Mouse (Mus musculus): ENCODE measurements at regions not wholly inside any gene's neighbourhood (a gene's known extent, or its start where the extent isn't known, plus 50 kb on each side); places are given as distances from the start of the nearest gene placed in this dataset.

DNA sequence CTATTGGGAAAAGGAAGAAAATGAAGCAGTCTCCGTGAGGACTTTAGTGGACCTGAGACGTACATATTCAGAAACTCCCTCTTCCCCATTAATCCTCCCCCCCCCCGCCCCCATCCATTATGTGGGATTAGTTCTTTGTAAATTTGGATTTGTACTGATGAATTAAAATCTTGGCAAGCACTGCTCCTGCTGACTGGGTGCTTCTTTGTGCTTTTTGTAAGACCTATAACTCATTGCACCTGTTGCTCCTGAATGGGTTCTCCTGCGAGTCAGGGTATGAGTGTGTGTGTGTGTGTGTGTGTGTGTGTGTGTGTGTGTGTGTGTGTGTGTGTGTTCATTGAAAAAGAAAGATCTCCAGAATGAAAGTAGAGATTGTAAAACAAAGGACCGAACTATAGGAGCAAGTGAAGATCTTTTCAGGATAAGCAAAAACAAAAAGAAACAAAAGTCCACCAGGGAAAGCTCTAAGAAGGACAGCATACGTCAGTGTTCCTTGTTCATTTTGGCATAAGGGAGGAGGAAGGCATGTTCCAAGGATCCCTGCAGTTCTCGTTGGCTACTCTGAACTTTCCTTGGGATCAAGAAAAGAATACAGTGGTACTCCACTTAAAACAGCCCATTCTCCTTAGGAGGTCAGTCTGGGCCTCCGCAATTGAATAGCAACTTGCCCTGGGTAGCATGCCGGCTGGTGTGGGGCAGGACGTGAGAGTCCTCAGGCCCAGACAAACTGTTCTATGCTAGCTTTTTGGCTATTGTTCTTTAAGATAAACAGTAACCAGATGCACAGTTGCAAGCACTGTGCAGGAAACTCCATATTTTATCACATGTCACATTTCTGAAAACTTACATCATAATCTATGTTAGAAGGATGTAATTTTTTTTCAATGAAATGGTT lies 131.9 kb upstream of the Zfp462 start:
- no peak for DNase-seq (ENCODE audit: extremely low spot score, low read depth, low spot score)

GRCm38 (mm10) chr4:54837326-54837725 lies 107.5 kb upstream of the Zfp462 start:
- DNase-seq (ENCODE audit: extremely low spot score, low read depth, low spot score) = no peak

DNA sequence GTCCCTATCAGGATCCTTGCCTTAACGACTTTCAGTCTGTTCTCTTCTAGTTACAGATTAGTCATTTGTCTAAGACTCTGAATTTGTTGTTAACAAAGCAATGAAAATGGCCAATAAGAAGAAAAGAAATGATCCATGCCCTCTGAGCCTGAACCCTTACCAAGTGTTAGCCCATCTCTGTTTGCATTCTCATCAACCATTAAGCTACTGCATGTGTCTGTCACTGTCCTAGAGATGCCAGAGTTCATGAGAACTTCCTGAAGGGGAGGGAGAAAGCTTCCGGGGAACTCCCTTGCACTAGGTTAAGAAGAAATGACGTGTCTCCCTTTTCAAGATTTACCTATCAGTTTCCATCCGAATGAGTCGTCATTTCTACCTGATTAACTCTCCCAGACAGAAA lies 106.7 kb upstream of the Zfp462 start:
- DNase-seq (ENCODE audit: extremely low spot score, low read depth, low spot score) = no peak

DNA sequence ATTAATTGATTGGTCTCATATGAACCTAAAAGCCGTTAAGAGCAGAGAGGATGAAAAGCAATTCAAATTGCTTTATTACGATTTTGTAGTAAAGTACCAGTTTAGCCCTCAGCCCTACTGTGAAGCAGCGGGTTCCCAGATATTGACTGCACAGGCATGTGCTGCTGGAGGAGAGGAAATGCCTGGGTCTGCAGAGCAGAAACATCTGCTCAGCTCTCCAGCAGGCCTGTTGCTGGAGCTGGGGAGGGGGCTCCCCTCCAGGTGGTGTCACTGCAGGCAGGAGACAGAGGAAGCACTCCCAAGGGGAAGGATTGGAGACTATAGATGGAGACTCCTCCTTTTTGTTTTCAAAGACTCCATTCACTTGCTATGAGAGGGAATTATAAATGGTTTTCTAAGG lies 106.1 kb upstream of the Zfp462 start:
- DNase-seq (ENCODE audit: extremely low spot score, low read depth, low spot score) = no peak

DNA sequence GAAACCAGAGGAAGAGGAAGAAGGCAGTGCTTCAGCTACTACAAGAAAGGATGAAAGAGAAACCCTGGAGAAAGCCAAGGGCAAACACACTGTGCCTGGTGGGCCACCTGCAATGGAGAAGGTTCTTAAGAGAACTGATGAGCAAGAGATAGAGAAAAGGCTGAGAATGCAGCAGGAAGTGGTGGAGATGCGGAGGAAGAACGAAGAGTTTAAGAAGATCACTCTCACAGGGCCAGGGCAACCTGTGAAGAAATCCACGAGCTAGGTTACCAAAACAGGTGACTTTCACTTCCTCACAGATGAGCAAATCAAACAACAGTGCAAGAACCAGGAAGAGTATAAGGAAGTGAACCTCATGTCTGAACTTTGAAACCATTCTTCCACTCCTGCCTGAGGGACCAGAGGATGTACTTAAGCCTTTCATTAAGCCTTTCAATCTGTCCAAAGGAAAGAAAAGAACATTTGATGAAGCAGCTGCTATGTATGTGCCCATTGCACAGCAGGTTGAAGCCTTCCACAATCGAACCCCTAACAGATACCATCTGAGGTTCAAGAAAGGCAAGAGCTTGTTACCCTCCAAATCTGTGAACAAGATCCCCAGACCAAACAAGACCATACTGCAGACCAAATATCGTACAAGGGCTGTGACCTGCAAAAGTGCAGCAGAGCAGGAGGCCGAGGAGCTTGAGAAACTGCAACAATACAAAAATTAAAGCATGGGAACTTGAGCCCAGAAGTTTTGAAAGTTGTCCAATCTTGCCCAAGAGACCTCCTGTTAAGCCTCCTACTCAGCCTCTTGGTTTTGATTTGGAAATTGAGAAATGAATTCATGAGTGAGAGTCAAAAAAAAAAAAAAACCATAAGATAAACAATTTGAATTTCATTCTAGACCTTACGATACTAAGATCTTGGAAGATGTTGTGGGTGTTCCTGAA lies 91.6 kb upstream of the Zfp462 start:
- DNase-seq (ENCODE audit: extremely low spot score, low read depth, low spot score) = no peak

DNA sequence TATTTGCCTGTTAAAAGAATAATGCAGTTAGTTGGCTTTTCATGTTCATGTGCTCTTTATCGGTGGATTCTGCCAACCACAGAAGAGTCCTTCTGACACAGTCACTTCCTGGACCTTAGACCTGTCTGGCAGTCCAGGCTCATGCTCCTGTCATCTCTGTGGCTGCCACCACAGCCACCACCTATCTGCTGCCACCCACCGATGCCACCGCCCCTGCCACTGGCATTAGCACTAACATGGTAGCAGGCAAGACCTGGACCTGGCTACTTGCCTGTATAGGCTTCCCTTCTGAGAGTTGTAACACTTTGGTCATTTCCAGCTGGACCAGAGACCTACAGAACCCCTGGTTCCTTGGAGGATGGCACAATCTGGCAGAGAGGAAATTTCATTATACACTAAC lies 86.2 kb upstream of the Zfp462 start:
- no peak for DNase-seq (ENCODE audit: extremely low spot score, low read depth, low spot score)

- DNase-seq (ENCODE audit: extremely low spot score, low read depth, low spot score) = no peak
Measured at GRCm38 (mm10) chr4:54866062-54866461, 78.8 kb upstream of the Zfp462 start.

GRCm38 (mm10) chr4:54874136-54874827 lies 70.6 kb upstream of the Zfp462 start:
- no peak for DNase-seq (ENCODE audit: extremely low spot score, low read depth, low spot score)

DNA sequence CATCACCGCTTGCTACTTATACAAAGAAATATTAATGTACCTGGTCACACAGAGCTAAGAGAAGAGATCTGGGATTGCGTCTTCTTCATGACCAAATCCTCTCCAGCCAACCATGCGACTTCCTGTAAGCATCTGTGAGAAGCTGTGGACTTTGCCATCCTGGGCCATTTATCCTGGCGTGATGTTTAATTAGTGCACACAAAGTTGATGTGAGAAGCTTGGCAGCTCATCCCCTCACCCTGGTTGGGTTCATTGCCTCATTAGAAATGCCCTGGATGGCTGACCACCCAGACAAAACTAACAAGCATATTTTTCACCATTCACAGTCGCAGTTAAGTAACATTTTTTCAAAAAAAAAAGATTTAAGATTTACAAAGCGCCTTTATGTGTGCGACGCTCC lies 69.3 kb upstream of the Zfp462 start:
- DNase-seq (ENCODE audit: extremely low spot score, low read depth, low spot score) = no peak

DNA sequence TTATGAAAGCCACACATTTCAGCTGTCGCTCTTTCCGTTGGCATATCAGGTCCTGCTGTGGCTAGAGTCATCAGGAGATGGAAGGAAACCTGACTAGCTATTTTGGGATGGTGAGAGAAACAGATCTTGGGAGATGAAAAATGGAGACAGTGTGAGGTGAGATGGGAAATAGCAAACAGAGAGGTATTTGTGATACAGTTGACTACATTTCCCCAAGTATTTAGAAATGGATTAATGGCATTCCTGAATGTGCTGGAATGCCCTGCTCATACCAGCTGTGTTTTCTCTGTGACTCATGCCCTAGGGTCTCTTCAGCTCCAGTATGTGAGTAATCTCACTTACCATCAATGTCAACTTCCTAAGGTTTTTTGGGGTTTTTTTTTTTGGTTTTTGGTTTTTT lies 67.5 kb upstream of the Zfp462 start:
- DNase-seq (ENCODE audit: extremely low spot score, low read depth, low spot score) = no peak

- DNase-seq (ENCODE audit: extremely low spot score, low read depth, low spot score) = no peak
Measured at GRCm38 (mm10) chr4:54878531-54878930, 66.3 kb upstream of the Zfp462 start.

GRCm38 (mm10) chr4:54893288-54893687 lies 51.6 kb upstream of the Zfp462 start:
- no peak for DNase-seq (ENCODE audit: extremely low spot score, low read depth, low spot score)
